20 mouse cellular contexts compared by ENCODE assay signal in genomic region chr8:10651546-10652315, GRCm38 (mm10).
DNase-seq lines count a peak whose midpoint lies in the region; ATAC-seq and TF ChIP-seq lines count a peak whose summit lies in the region.
"Had no signal": no experiment of that assay in that cellular context is flagged by ENCODE, and none has a peak within 500 bp of the region (broad histone marks: within the 10 kb centered on the region; RNA-seq: fewer than 3 reads in every experiment).

No protein-coding gene starts in this region.

- H3K9me3 ChIP-seq in heart, embryonic 14.5 days (ENCODE audit: control insufficient read depth, low read length), result no peaks in the 10 kb centered on the region
- H3K9me3 ChIP-seq in midbrain, embryonic 11.5 days (ENCODE audit: control insufficient read depth, low read length), result no peaks in the 10 kb centered on the region
- no peaks in the 10 kb centered on the region for H3K9me3 ChIP-seq in midbrain, embryonic 16.5 days (replicated peaks; ENCODE audit: control insufficient read depth, low read length, poor library complexity, severe bottlenecking)
- no peaks in the 10 kb centered on the region for H3K9me3 ChIP-seq in stomach, postnatal 0 days (ENCODE audit: control insufficient read depth, low read length)
- H3K9me3 ChIP-seq: forebrain, embryonic 15.5 days; hindbrain, embryonic 15.5 days; limb, embryonic 13.5 days; neural tube, embryonic 12.5 days had no signal

- H3K4me1 ChIP-seq in heart, embryonic 14.5 days (ENCODE audit: control insufficient read depth in 2 of 2, insufficient read depth in 2 of 2, low read length in 2 of 2), result peaks cover 9 to 26% of the 10 kb centered on the region in 2 experiments
- H3K4me1 ChIP-seq in midbrain, embryonic 11.5 days (ENCODE audit: control insufficient read depth, insufficient read depth, low read length), result no peaks in the 10 kb centered on the region
- H3K4me1 ChIP-seq in midbrain, embryonic 16.5 days (ENCODE audit: control insufficient read depth, insufficient read depth, low read length), result peaks cover 2% of the 10 kb centered on the region; the same call in 1 of the 2 replicates
- H3K4me1 ChIP-seq in stomach, postnatal 0 days (replicated peaks; ENCODE audit: control insufficient read depth, insufficient read depth), result no peaks in the 10 kb centered on the region
- no peaks in the 10 kb centered on the region for H3K4me1 ChIP-seq in cerebellum, adult 2 months (ENCODE audit: control insufficient read depth, insufficient read depth, low read length)
- H3K4me1 ChIP-seq: forebrain, embryonic 15.5 days; hindbrain, embryonic 15.5 days; neural tube, embryonic 12.5 days had no signal

- TF ChIP-seq CTCF in stomach, postnatal 0 days (IDR thresholded peaks at IDR 0.05; ENCODE audit: low read depth), result no peak
- no peak for TF ChIP-seq CTCF in cerebellum, adult 2 months (IDR thresholded peaks at IDR 0.05; ENCODE audit: borderline replicate concordance, insufficient read depth, low read depth, low read length)

- no peak for ATAC-seq in heart, embryonic 14.5 days (ENCODE audit: insufficient number of reproducible peaks, insufficient read depth, low FRiP score, low read depth)
- ATAC-seq in midbrain, embryonic 11.5 days (ENCODE audit: low FRiP score), result no peak
- no peak for ATAC-seq in midbrain, embryonic 16.5 days
- ATAC-seq in stomach, postnatal 0 days (ENCODE audit: low FRiP score, low TSS enrichment), result 0 out of 2 replicates have a peak, but pooled peaks have one; percentile 40
- ATAC-seq: activated CD4-positive, CD25-positive, alpha-beta regulatory T cell, adult 4 months; forebrain, embryonic 15.5 days; intestine, postnatal 0 days; Patski had no signal

- H3K4me2 ChIP-seq in heart, embryonic 14.5 days (ENCODE audit: low read length), result no peak overlapping the region
- no peak overlapping the region for H3K4me2 ChIP-seq in midbrain, embryonic 11.5 days
- H3K4me2 ChIP-seq in midbrain, embryonic 16.5 days (ENCODE audit: low read length), result no peak overlapping the region
- H3K4me2 ChIP-seq in stomach, postnatal 0 days (replicated peaks; ENCODE audit: low read depth), result no peak overlapping the region
- H3K4me2 ChIP-seq: forebrain, embryonic 15.5 days; hindbrain, embryonic 15.5 days; limb, embryonic 13.5 days; neural tube, embryonic 12.5 days had no signal

- 63% methylated on average over 12 of the region's 12 CpGs for WGBS in heart, embryonic 14.5 days
- WGBS in midbrain, embryonic 11.5 days, result 78% methylated on average over 12 of the region's 12 CpGs
- 65% methylated on average over 12 of the region's 12 CpGs for WGBS in midbrain, embryonic 16.5 days
- WGBS in stomach, postnatal 0 days, result 80% methylated on average over 12 of the region's 12 CpGs
- WGBS in cerebellum, adult 2 months, result 87% methylated on average over 12 of the region's 12 CpGs

- TF ChIP-seq POLR2A in cerebellum, adult 2 months (IDR thresholded peaks at IDR 0.05; ENCODE audit: borderline replicate concordance, insufficient read depth, low read length), result no peak

- H3K36me3 ChIP-seq in heart, embryonic 14.5 days (ENCODE audit: control insufficient read depth, insufficient read depth, low read length), result no peaks in the 10 kb centered on the region
- no peaks in the 10 kb centered on the region for H3K36me3 ChIP-seq in midbrain, embryonic 11.5 days (ENCODE audit: control insufficient read depth, insufficient read depth, low read length)
- no peaks in the 10 kb centered on the region for H3K36me3 ChIP-seq in midbrain, embryonic 16.5 days (ENCODE audit: control insufficient read depth, insufficient read depth, low read length)
- H3K36me3 ChIP-seq in stomach, postnatal 0 days (ENCODE audit: control insufficient read depth, insufficient read depth, low read length), result no peaks in the 10 kb centered on the region
- H3K36me3 ChIP-seq: forebrain, embryonic 15.5 days; hindbrain, embryonic 15.5 days; limb, embryonic 13.5 days; neural tube, embryonic 12.5 days had no signal

- no peak overlapping the region for H3K4me3 ChIP-seq in heart, embryonic 14.5 days (ENCODE audit: control insufficient read depth in 1 of 2, insufficient read depth in 1 of 2, low read depth in 1 of 2, low read length in 2 of 2)
- no peak overlapping the region for H3K4me3 ChIP-seq in midbrain, embryonic 11.5 days (ENCODE audit: low read depth, low read length)
- no peak overlapping the region for H3K4me3 ChIP-seq in midbrain, embryonic 16.5 days (ENCODE audit: low read depth, low read length)
- H3K4me3 ChIP-seq in stomach, postnatal 0 days (ENCODE audit: low read depth, low read length), result no peak overlapping the region
- H3K4me3 ChIP-seq in cerebellum, adult 2 months (replicated peaks; ENCODE audit: insufficient read depth, low read depth, low read length), result no peak overlapping the region
- H3K4me3 ChIP-seq: forebrain, embryonic 15.5 days; hindbrain, embryonic 15.5 days; limb, embryonic 13.5 days; neural tube, embryonic 12.5 days had no signal

- H3K27ac ChIP-seq in heart, embryonic 14.5 days (replicated peaks in 1 of 2; ENCODE audit: control insufficient read depth in 1 of 2, insufficient read depth in 1 of 2, low read depth in 2 of 2, low read length in 2 of 2), result peak overlapping the region; percentile 3 to 23; a peak in 2 of 4 replicates
- no peak overlapping the region for H3K27ac ChIP-seq in midbrain, embryonic 11.5 days (ENCODE audit: low read depth, low read length)
- H3K27ac ChIP-seq in midbrain, embryonic 16.5 days (ENCODE audit: low read length), result no peak overlapping the region
- H3K27ac ChIP-seq in stomach, postnatal 0 days (replicated peaks), result no peak overlapping the region
- H3K27ac ChIP-seq in cerebellum, adult 2 months (ENCODE audit: insufficient read depth, low read length), result no peak overlapping the region
- H3K27ac ChIP-seq: forebrain, embryonic 15.5 days; hindbrain, embryonic 15.5 days; limb, embryonic 13.5 days; macrophage; neural tube, embryonic 12.5 days had no signal

- no peaks in the 10 kb centered on the region for H3K27me3 ChIP-seq in heart, embryonic 14.5 days (ENCODE audit: control insufficient read depth, insufficient read depth, low read length)
- H3K27me3 ChIP-seq in midbrain, embryonic 11.5 days (ENCODE audit: control insufficient read depth, insufficient read depth, low read length), result no peaks in the 10 kb centered on the region
- H3K27me3 ChIP-seq in midbrain, embryonic 16.5 days (ENCODE audit: control insufficient read depth, insufficient read depth, low read depth, low read length), result no peaks in the 10 kb centered on the region
- H3K27me3 ChIP-seq in stomach, postnatal 0 days (ENCODE audit: control insufficient read depth, insufficient read depth, low read length), result no peaks in the 10 kb centered on the region
- no peaks in the 10 kb centered on the region for H3K27me3 ChIP-seq in cerebellum, adult 2 months (ENCODE audit: control insufficient read depth, insufficient read depth, low read length)
- H3K27me3 ChIP-seq: forebrain, embryonic 15.5 days; hindbrain, embryonic 15.5 days; limb, embryonic 13.5 days; neural tube, embryonic 12.5 days; Patski had no signal

- H3K9ac ChIP-seq in heart, embryonic 14.5 days (ENCODE audit: low read length), result no peak overlapping the region
- no peak overlapping the region for H3K9ac ChIP-seq in midbrain, embryonic 11.5 days (ENCODE audit: low read length)
- H3K9ac ChIP-seq in midbrain, embryonic 16.5 days (ENCODE audit: low read depth, low read length), result no peak overlapping the region
- no peak overlapping the region for H3K9ac ChIP-seq in stomach, postnatal 0 days (ENCODE audit: low read length)
- H3K9ac ChIP-seq: forebrain, embryonic 15.5 days; hindbrain, embryonic 15.5 days; limb, embryonic 13.5 days; neural tube, embryonic 12.5 days had no signal

- no peak for DNase-seq in heart, postnatal 4 days
- DNase-seq in midbrain, embryonic 11.5 days (ENCODE audit: low spot score, missing footprints), result peak; percentile 72
- peak; percentile 62 for DNase-seq in kidney, postnatal 10 days
- no peak for DNase-seq in stomach, postnatal 0 days (ENCODE audit: low spot score)
- DNase-seq in cerebellum, adult 2 months, result no peak
- DNase-seq: adrenal gland, postnatal 14 days; cerebellum, adult 11-12 months; cerebellum, postnatal 36 days; lung, adult 2 months; thymus, adult 18-20 months had no signal

- TF ChIP-seq EP300 in stomach, postnatal 0 days (optimal IDR thresholded peaks at IDR 0.05), result no peak

Comparison
In these comparisons a context has a peak if more than half of its experiments do, and no peak if none do; other contexts are left out.
1. H3K27ac ChIP-seq: peak in heart, embryonic 14.5 days (2 of 2); none in midbrain, embryonic 11.5 days (single experiment), midbrain, embryonic 16.5 days (single experiment), stomach, postnatal 0 days (single experiment) and cerebellum, adult 2 months (single experiment).
2. DNase-seq: peak in midbrain, embryonic 11.5 days (single experiment) and kidney, postnatal 10 days (single experiment); none in heart, postnatal 4 days (single experiment), stomach, postnatal 0 days (single experiment) and cerebellum, adult 2 months (0 of 2).